Mouse (Mus musculus): ENCODE measurements around the gene Fam102a. TPM values are rescaled to one million over a fixed set of nuclear protein-coding genes. Genes with fewer than 3 reads are reported as not detected.
"Not testable (repeated sequence)": the region's sequence is repeated elsewhere in the genome, so short reads cannot be mapped to it uniquely, and the experiment has no call there.

Gene Fam102a
- 1.9 and 2.9 TPM in 2 replicates for total RNA-seq (2015)
- 1.9 and 2.2 TPM in 2 replicates for total RNA-seq (2017)

DNA sequence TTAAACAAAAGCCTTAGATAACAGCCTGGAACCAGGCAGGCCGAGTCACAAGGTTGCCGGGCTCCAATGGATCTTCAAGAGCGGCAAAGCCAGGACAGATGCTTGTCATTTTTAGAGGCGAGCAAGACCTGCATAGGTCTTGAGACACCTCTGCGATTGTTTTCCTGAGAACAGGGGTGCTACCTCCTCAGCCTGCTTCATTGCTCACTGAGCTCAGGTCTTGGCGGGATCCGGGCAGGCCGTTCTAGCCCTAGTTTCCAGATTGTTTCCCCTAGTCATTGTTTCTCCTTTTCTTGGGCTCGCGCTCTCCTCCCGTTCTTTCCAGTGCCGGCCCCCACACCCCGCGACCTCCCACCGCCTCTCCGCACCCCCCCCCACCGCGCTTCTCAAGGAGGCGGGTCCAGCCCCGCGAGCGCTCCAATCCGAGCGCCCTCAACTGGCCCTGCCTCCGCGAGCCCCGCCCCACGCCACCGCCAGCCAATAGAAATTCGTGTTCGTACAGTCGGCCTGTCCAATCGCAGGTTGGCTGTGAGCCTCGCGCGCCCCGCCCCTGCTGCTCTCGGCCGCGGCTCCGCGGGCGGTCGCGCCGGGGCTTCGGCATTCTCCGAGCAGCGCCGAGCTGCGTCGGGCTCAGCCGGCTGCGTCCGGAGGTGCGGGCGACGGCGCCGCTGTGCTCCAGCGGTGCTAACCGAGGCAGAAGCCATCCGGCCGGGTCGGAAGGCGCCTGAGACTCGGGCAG, at the start of gene Fam102a:
Fam102a (plus strand) TSS at position 600 of the 739 bp plus-strand sequence.
- ATAC-seq (replicated peaks; ENCODE audit: poor library complexity): peak; percentile 93

DNA sequence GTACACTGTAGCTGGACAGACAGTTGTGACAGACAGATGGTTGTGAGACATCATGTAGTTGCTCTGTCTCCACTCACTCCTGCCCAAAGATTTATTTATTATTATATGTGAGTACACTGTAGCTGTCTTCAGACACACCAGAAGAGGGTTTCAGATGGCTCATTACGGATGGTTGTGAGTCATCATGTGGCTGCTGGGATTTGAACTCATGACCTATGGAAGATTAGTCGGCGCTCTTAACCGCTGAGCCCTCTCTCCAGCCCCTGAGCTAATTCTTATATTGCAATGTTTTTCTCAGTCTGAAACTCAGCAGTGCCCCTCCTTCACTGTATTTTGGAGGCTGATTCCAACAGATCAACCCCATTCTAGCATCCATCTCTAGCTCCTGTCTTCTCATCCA, 49.4 kb upstream of the Fam102a start:
- ATAC-seq (replicated peaks; ENCODE audit: poor library complexity): no peak

DNA sequence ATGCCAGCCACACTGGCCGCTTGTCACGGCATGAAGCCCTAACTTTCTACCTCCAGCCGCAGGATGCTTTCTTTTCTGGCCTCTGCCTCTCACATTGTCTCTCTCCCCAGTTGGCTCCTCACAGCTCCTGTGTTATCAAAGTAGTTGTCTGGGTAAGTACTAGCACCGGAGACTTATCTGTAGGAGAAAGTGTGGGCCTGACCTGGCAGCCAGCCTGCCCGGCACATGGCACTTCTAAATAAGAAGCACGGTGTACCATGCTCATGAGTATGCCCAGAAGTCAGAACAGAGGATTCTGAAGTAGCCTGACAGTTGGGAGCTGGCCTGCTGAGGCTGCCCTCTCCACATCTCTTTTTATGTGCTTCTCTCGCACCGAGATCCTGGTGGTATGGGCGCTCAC, 49.0 kb upstream of the Fam102a start:
- peak; percentile 71 for ATAC-seq (replicated peaks; ENCODE audit: poor library complexity)

DNA sequence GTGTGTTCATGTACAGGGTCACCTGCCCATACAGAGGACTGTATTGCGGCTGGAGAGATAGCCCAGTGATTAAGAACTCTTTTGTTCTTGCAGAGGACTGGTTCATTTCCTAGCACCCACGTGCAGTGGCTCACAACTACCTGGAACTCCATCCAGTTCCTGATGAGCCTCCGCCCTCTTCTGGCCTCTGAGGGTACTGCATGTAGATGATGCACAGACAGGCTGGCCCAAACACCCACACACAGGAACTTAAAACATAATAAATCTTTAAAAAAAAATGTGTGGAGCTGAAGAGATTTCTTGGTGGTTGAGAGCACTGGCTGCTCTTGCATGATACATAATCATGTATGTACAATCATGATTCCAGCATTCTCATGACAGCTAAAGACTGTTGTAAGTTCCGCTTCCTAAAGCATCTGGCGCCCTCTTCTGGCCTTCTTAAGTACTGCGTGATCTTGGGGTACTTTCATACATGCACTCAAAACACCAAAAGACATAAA, 48.0 kb upstream of the Fam102a start:
- ATAC-seq (replicated peaks; ENCODE audit: poor library complexity): peak; percentile 79

GRCm38 (mm10) chr2:32488679-32489078, 46.5 kb upstream of the Fam102a start:
- ATAC-seq (replicated peaks; ENCODE audit: poor library complexity): peak; percentile 70

- not testable (repeated sequence) for ATAC-seq (replicated peaks; ENCODE audit: poor library complexity)
These were observed 44.4 kb upstream of the Fam102a start for GRCm38 (mm10) chr2:32490730-32491129.

DNA sequence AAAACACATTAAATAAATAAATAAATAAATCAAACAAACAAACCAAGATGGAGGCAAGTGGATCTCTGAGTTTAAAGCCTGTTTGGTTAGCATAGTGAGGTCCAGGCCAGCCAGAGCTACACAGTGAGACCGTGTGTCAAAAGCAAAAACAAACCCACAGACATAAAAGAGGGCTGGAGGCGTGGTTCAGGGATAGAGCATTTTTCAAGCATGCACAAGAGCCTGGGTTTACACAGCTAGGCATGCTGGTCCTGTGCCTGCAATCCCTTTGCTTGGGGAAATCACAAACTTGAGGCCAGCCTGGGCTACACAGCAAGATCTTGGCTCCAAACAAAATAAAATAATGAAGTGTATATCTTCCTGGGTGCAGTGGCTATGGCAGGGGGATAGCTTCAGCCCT, 42.5 kb upstream of the Fam102a start:
- ATAC-seq (replicated peaks; ENCODE audit: poor library complexity): no peak

DNA sequence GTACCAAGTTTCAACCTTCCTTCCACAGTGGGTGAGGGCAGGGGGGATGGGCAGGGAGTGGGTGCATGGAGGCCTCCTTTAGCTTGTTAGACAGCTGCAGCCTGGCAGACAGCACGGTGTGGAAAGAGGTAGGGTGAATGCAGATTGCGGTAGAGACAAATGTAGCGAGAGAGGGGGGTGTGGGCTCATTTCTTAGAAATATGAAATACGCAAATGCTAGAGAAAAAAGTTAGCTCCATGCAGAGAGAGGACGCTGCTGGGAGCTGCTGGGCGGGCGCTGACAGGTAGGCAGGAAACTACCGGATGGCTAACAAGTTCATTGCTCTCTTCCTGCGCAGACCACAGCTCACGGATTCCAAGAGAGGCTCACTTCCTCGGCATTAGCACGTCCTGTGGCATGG, 41.8 kb upstream of the Fam102a start:
- 0 out of 2 replicates have a peak, but pooled peaks have one; percentile 14 for ATAC-seq (replicated peaks; ENCODE audit: poor library complexity)

- no peak for ATAC-seq (replicated peaks; ENCODE audit: poor library complexity)
These were observed 40.6 kb upstream of the Fam102a start for GRCm38 (mm10) chr2:32494522-32494921.

DNA sequence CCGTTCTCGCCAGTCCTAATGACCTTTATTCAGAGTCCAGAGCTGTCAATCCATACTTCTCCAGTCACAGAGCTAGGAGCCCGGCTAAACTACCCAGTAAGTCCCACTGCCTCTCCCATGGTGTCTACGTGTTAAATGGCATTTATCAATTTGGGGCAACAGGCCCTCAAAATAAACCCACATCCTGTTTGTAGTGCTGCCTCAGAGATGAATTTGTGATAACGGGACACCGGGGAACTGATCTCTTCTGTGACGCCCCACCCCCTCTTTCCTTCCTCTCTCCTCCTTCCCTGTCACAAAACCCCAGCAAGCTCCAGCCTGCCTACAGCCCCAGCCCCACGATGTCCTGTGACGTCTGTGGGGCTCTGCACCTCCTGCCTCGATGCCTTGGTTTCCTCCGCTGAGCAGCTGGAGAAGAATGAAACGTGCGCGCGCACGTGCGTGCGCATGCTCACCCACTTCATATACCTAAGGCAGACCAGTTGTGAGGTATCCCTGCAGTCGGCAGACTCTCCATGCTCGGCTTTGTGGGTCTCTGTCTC, 39.9 kb upstream of the Fam102a start:
- ATAC-seq (replicated peaks; ENCODE audit: poor library complexity): peak; percentile 88

GRCm38 (mm10) chr2:32496190-32496589, 38.9 kb upstream of the Fam102a start:
- no peak; the same call in 1 of the 2 replicates for ATAC-seq (replicated peaks; ENCODE audit: poor library complexity)

GRCm38 (mm10) chr2:32499365-32499764, 35.8 kb upstream of the Fam102a start:
- ATAC-seq (replicated peaks; ENCODE audit: poor library complexity): no peak

GRCm38 (mm10) chr2:32500461-32500860, 34.7 kb upstream of the Fam102a start:
- no peak for ATAC-seq (replicated peaks; ENCODE audit: poor library complexity)

DNA sequence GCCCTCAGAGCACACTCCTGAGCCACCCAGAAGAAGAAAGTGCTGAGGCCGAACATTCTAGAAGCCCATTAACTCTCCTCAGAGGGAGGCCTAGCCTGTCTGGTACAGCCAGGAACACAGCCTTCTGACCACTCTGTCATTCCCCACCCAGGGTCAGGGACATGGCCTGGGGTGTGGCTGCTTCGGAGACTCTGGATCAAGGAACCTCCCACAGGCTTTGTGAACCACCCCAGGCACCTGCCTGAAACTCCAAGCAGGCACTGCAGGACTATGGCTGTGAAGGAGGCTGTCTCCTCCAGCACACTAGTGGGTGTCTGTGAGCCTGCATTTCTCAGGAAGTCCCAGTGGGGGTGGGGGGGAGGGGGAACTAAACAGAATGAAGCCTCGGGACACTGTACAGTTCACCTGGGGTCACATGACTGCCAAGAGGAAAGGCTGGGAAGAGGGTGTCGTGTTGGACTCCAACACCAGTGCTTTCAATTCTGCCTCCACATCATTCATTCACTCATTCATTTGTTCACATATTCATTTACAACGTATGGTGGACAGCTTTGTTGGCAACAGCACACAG, 33.3 kb upstream of the Fam102a start:
- ATAC-seq (replicated peaks; ENCODE audit: poor library complexity): no peak

- ATAC-seq (replicated peaks; ENCODE audit: poor library complexity): 0 out of 2 replicates have a peak, but pooled peaks have one; percentile 11
These were observed 32.3 kb upstream of the Fam102a start for GRCm38 (mm10) chr2:32502843-32503242.

GRCm38 (mm10) chr2:32503588-32503987, 31.5 kb upstream of the Fam102a start:
- no peak for ATAC-seq (replicated peaks; ENCODE audit: poor library complexity)

DNA sequence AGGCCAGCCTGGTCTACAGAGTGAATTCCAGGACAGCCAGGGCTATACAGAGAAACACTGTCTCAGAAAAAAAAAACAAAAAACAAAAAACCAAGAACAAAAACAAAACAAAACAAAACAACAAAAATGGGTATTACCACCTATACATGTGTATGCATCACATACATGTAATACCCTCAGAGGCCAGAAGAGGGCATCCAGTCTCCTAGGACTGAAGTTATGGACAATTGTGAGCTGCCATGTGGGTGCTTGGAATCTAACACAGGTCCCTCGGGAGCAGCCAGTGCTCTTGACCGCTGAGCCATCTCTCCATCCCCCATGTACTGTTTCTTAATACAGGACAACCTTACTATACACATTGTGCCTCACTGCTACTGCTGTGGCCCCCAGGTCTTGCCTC, 29.6 kb upstream of the Fam102a start:
- ATAC-seq (replicated peaks; ENCODE audit: poor library complexity): no peak

GRCm38 (mm10) chr2:32506673-32507668, 28.2 kb upstream of the Fam102a start:
- ATAC-seq (replicated peaks; ENCODE audit: poor library complexity): peak; percentile 61

GRCm38 (mm10) chr2:32507906-32508305, 27.2 kb upstream of the Fam102a start:
- ATAC-seq (replicated peaks; ENCODE audit: poor library complexity): no peak

DNA sequence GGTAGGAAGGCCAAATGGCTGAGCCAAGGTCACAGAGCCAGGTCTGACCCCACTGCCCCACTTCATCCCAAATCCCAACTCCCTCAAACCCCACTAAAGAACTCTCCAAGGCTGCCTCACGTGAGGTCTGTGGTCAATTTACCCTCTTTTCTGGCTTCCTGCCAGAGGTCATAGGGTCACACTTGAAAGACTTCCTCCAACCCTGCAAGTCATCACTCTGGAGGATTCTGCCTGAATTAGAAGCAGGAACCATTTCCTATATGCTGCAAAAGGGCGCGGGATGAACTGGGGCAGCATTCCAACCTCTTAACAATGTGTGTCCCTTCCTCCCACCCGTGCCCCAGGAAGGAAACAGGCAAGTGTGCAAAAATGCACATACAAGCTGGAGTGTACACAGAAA, 25.8 kb upstream of the Fam102a start:
- no peak for ATAC-seq (replicated peaks; ENCODE audit: poor library complexity)

- no peak for ATAC-seq (replicated peaks; ENCODE audit: poor library complexity)
These were observed 25.2 kb upstream of the Fam102a start for GRCm38 (mm10) chr2:32509896-32510295.
